Mouse (Mus musculus) NIH3T3 (cell line): ENCODE measurements at regions not wholly inside any gene's neighbourhood (a gene's known extent, or its start where the extent isn't known, plus 50 kb on each side); places are given as distances from the start of the nearest gene placed in this dataset.
A peak's percentile ranks its signal among the peaks of the same experiment; 100 is the strongest.
"Not testable (repeated sequence)": the region's sequence is repeated elsewhere in the genome, so short reads cannot be mapped to it uniquely, and the experiment has no call there.

Source experiments
- DNase-seq: peaks from one replicate; pipeline ENCODE4 v3.0.0-alpha.2; 2012; ENCODE audit warnings: low read depth

DNA sequence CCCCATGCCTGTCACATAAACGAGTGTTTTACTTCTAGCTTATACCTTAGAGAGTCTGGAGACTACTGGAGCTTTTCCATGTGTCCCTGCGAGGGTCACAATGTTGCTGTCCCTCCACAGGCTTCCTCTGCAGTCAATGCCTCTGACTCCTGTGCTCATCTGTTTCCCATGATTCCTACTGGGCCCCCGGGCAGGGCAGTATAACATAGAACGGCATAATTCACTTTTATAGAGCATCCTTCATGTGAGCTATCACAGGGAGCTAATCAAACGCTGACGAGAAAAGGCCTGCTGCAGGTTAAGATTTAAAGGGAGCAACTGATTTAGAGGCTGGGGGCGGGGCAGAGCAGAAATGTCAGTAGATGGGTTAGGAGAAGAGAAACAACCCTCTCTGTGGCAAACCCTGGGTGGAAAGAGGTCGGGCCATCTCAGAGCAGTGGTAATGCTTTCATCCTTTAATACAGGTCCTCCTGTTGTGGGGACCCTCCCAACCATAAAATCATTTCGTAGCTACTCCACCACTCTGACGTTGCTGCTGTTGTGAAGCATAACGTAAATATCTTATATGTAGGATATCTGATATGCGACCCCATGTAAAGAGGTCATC, 168.5 kb upstream of the Cdkn3 start:
- no peak for DNase-seq

DNA sequence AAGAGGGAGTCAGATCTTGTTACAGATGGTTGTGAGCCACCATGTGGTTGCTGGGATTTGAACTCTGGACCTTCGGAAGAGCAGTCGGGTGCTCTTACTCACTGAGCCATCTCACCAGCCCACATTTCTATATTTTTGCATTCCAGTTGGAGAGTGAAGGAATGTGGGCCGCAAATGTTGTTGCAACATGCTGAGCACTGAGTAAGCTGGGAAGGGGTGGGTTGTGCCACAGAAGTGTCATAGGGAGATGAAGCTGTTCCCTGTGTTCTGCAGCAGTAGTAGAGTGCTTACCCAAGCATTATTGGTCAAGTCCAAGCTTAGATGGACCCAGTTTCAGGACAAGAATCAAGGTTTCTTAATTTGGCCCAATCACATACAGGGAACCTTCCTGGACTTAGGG, 169.1 kb upstream of the Cdkn3 start:
- DNase-seq: peak; percentile 58

DNA sequence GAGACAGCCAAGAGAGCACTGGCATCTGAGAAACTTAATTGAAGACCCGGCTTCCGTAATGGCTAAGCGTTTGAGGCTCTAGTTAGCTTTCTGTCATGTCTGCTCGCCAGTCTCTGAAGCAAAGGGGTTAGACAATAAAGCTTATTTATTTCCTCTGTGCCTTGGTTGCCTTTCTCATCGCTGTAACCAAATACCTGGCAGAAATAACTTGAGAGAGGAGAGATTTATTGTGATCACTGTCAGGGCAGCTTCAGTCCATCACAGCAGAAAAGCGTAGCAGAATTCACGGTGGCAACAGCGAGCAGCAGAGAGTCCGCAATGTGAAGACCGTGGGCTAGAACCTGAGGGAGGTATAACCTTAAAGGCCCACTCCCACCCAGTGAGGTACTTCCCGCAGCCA, 174.2 kb upstream of the Cdkn3 start:
- no peak for DNase-seq

DNA sequence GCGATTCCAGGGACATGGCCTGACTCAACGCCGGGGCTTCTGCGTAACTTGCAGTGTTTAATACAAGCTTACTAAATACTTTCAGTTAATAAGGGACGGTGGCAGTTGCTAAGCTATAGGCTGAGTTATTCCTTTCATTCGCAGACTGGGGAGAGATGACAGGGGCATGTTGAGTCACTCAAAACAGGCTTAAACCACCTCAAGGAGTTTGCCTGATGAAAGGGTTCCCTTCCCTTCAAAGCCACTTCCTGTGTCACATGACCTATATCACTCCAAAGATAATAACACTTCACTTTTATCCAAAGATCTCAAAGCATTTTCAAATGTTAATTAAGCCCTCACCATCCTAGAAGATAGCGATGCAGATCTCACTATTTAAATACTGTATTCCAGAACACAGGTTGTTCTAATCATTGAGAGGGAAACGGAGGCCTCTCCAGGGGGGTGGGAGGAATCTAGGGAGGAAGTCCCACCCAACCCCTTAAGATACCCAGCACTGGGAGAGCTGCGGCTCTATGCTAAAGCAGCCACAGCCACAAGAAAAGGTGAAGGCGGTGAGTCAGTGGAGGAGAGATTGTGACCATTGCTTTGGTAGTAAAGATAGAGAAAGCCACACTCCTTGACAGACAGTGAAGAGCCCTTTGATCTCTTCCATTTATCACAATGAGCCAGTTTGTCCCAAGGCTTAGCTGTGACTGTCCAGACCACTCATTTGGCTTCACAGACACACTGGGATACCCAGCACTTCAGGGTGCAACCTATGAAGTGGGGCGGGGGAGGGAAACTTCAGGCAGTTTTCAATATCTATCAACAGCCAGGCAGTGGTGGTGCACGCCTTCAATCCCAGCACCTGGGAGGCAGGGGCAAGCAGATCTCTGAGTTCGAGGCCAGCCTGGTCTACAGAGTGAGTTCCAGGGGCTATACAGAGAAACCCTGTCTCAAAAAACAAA, 182.0 kb upstream of the Cdkn3 start:
- DNase-seq: no peak

DNA sequence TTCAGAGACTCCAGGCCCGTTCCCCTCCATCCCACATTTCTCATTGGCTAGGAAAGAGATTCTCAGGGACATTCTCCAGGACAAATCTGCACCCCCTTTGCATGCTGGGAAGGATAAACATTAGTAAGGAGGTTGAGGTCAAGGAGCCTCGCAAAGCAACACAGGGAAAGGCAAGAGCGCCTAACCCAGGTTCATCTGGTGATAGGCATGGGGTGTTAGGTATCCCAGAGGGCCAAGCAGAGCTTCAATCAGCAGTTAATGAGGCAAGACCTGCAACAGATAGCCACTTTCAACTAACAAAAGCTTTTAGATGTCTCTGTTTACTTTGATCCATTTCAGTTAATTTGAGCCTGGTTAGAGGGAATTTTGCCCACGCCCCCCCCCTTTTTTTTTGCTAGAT, 184.5 kb upstream of the Cdkn3 start:
- DNase-seq: no peak

DNA sequence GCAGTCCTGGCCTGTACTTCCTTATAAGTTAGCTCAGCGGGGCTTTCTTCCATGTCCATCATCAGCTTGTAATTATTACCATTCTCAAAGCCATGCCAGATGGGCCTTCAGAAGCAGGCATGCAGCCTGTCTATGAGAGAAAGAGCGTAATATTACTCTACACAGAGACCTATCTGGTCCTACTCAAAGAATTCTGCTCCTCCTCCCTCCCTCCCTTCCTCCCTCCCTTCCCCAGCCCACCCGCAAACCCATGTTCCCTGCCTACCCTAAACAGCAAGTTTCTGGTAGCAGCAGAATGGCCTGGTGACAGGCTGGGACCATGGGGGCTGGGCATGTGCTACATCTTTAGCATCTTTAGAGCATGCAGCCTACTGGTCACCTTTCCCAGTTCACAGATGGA, 184.9 kb upstream of the Cdkn3 start:
- DNase-seq: no peak

DNA sequence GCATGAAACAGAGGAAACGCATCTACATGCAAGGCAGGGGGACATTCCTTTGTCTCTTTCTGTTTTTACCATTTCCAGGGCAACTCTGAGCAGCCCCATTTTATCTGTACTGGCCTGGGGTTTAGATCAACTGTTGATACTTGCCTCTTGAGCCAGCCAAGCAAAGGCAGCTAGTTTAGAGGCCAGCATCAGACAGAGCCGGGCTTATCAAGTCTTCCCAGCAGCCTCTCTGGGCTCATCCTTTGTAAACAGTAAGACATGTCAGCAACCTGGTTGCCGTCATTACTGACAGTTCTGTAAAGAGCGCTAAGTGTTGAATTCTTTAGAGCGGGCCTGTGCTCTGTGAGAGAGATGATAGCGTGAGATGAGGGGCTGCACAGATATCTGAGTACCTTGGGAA, 182.9 kb upstream of the Bmp4 start:
- DNase-seq: no peak

DNA sequence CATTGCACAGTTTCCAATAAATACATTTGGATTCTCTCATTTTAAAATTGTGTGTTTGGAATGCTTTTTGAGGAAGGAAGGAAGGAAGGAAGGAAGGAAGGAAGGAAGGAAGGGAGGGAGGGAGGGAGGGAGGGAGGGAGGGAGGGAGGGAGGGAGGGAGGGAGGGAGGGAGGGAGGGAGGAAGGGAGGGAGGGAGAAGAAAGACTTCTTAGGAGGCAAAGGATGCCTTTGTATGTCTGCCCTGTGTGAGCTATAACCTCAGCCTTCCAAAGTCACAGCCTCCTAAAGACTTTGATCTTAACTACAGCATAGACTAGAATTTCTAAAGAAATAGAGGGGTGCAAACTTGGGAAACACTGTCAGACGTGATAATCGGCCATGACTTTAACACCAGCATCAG, 182.5 kb upstream of the Bmp4 start:
- not testable (repeated sequence) for DNase-seq

DNA sequence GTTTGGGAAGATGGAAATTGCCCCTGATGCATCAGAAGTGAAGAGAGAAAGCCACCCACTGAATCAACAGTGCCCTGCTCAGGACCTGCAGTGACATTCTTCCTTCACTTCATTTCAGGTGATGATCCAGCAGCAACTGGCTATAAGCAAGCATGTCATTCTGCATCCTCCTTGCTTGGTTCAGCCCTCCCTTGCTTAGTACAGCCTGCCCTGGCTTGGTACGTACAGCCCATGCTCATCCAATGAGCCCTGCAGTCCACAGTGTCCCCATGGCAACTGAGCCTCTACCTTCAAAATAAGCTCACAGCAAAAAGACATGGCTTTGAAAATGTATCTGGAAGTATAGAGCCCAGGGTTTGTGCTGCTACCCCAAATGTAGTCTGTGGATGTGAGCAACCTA, 181.4 kb upstream of the Bmp4 start:
- DNase-seq: no peak

DNA sequence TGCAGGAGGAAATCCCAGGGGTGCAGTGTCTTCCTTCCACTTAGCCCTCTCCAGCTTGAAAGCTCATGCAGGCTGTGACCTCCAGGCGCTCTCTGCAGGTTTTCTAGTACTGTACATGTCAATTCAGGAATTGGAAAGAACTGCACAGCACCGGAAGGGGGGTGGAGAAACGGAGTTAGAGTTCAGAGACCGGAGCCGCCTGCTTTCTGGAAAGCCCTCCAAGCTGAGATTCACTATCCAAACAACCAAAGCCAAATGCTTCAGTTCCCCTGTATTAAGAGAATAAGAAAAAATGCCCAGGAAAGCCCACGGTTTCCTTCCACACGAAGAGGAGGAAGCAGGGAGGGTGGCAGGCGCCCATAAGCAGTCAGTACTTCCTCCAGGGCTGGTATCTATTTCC, 178.8 kb upstream of the Bmp4 start:
- DNase-seq: no peak

DNA sequence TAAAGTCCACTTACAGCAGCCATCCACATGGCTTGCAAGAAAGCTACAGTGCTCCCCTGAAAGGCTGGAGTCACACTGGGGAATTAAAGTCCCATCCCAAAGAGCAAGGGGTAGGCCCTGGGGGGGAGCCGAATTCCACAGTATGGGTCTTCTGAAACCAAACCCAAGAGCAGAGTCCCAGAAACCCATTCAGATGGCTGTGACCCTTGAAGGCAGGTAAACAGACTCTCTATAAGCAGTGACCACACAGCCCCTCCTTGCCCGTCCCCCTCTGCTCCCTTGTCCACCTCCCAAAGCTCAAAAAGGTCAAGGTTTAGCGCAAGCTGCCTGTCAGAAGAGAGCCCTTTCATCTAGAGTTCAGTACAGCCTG, 176.9 kb upstream of the Bmp4 start:
- DNase-seq: no peak

DNA sequence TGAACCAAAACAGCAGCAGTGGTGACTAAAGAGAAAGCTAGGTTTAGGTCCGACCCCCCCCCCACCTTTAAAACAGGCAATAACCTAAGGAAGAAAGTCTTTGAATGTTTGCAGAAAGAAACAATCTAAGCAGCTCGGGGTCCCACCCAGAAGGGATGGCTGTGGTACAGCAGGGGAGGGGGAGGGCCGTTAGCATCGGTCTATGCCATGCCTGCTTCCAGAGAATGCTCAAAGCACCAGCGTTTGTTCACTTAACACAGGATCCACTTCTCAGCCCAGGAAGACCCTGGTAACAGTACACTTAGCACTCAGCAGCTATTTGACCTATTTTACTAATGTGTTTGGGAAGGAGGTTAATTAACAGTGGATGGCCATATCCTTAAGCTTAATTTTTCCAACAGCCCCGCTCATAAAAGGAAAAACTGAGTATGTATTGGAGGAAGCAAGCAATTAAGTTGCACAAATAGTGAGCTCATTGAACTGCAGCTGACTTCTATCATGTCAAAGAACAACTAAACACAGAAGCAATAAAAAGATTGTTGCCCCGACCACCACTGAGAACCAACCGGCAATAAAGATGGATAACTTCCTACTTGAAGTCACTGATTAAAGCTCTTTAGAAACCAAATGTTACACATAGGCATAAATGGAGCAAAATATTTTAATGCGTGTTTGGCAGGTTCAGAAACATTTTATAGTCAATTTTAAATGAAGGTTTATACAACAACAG, 176.4 kb upstream of the Bmp4 start:
- no peak for DNase-seq

DNA sequence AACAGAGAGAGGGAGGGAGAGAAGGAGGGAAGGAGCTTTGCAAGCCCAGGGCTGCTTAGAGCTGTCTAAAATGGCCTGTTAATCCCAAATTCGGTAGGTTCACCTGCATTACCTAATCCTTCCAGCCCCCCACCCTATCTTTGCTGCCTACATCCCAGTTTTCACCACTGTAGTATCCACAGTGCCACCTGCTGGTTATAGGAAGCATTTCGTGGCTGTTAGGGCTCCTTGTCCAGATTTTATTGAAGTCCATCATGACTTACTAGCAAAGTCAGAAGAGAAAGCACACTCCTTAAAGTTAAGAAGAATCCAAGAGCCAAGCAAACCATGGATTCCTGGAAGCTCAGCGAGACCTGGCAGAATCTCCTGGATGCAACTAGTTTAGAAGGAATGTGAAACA, 174.5 kb upstream of the Bmp4 start:
- peak; percentile 76 for DNase-seq

DNA sequence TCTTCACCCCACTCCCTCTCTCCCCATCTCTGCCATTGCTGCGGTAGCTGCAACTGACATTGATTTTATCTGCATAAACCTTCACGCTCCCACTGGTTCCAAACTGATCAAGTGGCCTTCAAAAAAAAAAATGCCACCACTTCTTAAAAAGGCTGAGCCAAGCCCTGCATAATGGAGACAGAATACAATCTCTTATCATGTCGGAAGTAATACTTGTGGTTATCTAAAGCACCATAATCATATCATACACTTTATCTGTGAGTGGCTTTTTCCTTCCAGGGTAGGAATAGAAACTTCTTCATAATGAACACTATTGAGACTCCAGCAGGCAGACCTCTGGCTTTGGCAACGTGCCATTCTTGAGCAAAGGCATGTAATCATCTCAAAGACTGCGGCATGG, 171.5 kb upstream of the Bmp4 start:
- no peak for DNase-seq

DNA sequence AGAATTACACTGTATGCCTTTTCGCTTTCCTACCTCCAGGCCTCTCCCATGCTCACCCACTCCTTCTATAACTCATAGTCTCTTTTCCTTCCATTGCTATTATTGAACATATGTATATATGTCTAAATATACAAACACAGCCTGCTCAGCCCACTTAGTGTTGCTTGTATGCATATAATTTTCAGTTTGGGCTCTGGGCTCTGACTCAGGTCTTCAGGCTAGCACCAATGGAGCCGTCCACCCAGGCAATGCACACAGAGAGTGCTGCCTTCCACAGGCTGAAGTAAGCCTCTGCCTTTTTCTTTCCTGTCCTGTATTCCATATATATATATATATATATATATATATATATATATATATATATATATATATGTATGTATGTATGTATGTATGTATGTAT, 162.8 kb upstream of the Bmp4 start:
- no peak for DNase-seq

DNA sequence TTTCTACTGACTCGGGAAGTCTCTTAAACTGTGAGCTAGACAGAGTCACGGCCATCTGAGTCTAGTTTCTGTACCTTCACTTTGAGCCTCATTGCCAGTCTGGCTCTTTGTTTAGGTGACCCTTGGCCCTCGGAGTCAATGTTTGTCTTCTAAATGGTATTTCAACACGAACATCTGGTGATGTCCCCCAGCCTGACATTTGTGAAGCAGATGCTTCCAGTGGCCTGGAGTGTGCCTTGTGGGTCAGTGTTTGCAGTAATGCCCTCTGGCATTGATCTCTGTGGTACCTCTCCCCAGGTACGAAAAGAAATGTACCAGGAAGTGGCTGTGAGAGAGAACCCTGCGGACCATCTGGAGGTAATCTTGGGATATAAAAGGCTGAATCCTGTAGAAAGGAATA, 155.7 kb upstream of the Bmp4 start:
- DNase-seq: no peak

DNA sequence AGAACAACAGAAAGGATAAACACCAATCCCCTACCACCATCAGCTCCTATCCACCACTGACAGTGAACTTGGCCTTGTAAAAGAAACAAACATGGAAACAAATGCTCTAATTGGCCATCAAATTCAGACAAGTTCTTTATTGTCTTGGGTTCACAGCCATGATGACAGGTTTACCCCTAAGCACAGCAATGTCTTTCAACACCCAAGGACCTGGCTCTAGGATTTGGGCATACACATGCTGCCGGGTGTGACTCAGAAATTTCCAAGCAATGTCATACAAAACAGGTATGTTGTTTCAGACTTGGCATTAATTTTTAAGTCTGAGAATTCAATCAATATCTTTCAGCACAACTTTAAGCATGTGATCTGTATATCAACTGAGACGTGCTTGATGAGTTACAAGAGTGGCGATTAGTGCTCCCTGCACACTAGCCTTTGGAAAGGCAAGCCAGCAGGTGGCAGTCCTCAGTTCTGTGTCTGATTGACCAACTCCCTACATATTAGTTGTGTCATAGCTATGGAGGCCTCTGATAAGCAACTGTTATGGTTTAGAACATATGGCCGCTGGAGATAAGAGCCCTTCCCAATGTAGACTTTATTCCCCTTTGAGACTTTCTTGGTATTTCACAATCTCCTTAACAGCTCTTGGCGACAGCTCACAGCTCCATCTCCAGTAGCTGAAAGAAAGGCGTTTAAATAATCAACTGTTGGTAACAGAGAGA, 149.2 kb upstream of the Bmp4 start:
- DNase-seq: no peak

DNA sequence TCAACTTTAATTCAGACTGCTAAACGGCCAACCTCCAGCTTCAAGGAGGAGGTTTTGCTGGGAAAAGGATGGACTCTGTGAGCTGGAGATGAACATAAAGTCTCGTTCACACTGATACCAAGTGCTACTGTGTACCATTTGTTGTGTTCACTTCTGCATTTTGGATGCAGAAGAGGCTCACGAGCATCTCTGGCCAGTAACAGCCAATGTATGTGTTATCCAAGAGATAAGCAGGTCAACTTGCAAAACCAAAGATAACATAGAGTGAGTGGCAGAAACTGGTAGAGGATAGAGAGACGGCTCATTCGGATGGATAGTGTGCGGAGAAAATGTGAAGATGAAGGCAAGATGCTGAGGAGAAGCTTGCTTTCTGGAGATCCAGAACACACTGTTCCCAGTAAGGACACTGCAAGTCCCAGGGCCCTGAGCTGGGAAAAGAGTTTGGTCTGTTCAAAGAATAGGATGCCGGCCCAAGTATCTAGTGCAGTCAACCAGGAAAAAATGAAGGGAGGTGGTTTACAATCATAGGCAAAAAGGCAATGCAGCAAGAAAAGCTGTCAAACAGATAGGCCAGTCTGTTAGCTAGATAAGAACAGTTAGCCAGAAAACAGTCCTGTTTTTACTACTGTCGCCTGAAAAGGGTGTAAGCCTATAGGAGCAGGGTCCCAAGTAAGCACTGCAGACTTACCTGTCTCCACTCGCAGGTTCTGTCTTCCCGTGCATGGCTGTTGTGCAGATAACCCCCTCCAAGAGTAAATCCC, 145.7 kb upstream of the Bmp4 start:
- DNase-seq: no peak

DNA sequence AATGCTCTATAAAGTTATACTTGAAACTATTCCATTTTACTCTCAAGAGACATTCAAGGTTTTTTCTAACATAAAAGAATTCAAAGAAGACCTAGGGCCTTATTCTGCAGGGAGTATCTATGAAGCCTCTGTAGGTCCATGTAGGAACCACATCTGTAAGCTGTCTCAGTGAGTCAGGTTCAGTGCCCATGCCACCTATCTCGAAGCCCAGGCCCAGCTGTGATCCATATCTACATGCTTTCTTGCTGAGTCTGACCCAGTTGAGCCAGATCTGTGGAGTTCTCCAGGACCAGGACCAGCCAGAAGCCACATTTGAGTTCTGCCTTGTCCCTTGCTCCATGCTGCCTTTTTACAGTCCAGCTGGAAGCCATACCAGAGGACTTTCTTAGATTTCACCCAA, 142.2 kb upstream of the Bmp4 start:
- no peak for DNase-seq

DNA sequence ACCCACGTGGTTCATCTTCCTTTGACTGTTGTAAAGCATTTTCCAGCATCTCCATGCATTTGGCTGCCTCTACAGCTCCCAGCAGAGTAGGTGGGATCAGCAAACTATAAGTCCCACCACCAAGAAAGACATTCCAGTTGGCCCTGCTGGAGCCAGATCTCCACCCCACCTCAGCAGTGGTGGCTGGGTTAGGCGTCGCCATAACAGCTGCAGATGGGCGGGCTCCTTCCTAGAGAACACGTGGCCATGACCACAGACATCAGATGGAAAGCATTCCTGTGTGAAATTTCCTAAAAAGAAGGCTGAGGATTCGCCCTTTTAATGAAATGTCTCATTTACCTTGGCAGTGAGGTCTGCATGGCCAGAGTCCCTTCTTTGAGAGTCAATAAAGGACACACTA, 140.0 kb upstream of the Bmp4 start:
- no peak for DNase-seq

DNA sequence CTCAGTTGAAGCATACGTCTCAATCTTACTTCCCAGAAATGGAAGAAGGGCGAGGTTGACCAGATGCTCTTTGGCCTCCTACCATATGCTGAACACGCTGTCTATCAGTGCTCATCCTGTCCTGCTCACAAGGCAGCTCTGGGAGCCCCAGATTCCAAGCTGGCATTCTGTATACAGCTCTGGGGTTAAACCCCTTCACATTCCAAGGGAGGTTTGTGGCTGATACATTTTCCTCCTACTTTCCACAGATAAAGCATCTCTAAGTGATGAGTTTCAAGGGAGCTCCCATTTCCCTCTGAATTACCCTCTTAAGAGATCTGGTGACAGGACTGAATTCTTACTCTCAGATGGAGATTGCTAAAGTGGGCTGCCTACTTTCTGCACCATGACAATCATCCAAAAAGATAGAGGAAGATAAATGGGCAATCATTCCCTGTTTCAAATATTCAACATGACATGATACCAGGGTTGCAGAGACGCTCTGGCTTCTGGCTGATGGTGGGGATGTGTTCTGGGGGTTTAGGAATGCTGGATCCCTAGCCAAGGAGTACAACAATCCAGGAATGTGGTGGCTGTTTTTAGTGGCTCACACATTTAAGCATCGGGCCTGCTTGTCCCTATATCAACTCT, 138.7 kb upstream of the Bmp4 start:
- DNase-seq: peak; percentile 60
